Mouse (Mus musculus): ENCODE data around the gene Vangl2. TPM values are rescaled to one million over a fixed set of nuclear protein-coding genes. Genes with fewer than 3 reads are reported as not detected.

Vangl2 gene
- polyA plus RNA-seq (2012; fragmentation: generic; extraction: Trizol), result 6.9 TPM

DNA sequence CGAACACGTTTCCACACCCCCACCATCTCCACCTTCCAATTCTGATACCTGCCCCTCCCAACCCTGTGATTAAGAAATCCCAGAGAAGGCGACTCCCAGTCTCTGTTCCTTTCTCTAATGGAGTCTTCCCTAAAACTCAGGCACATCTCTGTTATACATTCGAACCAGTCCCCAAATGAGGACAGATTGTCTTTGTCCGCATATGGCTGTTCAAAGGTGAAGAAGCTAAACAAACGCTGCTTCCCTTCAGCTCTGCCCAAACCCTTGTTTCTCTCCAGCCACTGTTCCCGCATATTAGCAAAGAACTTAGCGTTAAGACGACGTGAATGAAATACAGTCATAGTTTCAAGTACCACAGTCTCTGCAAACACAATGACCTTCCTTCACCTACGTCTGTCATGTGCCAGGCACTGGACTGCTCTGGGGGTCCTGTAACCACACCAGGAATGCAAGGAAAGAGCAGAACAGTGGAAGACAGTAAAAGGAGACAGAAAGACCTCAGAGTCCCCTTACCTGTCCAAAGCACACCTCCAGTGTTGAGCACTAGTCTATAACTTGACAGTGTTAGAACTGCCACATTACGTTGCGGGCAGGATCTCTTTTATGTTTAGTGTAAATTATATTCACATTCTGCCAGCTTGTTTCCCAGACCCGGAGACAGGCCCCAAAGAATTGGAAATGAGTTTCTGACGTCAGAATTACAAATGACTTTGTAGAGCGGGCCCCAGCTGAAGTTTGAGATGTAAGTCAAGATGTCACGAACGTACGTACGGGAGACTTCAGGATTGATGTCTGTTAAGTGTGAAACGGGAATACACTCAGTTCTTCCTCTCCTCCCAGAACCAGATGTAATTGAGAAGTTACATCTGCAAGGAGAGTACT is at the start of gene Vangl2:
Gene Vangl2, minus strand, starts transcription at position 51 of the 882 bp plus-strand sequence.
- no peaks in the 10 kb centered on the region for H3K36me3 ChIP-seq (ENCODE audit: control insufficient read depth, insufficient read depth)
- H3K4me2 ChIP-seq (ENCODE audit: low read depth), result peak within 1 kb of the TSS; percentile 92
- no peak for TF ChIP-seq REST (IDR thresholded peaks at IDR 0.05; ENCODE audit: insufficient read depth, insufficient read length)
- TF ChIP-seq MAX (IDR thresholded peaks at IDR 0.05; ENCODE audit: low read depth), result no peak
- no peak for TF ChIP-seq SRF (IDR thresholded peaks at IDR 0.05; ENCODE audit: control insufficient read depth, insufficient read length, low read depth)
- TF ChIP-seq USF1 (IDR thresholded peaks at IDR 0.05; ENCODE audit: low read depth), result no peak
- TF ChIP-seq E2F4 (IDR thresholded peaks at IDR 0.05; ENCODE audit: insufficient read depth), result no peak
- TF ChIP-seq TCF3 (IDR thresholded peaks at IDR 0.05; ENCODE audit: insufficient read length, low read depth), result no peak
- TF ChIP-seq MYOG (IDR thresholded peaks at IDR 0.05; ENCODE audit: control insufficient read depth in 1 of 3, insufficient read depth in 1 of 3, insufficient read length in 2 of 3, low read depth in 2 of 3), result no peak
- no peaks in the 10 kb centered on the region for H3K27me3 ChIP-seq (ENCODE audit: control insufficient read depth, insufficient read depth, insufficient read length)
- peak within 1 kb of the TSS; percentile 40 for H3K4me3 ChIP-seq
- peak within 1 kb of the TSS; percentile 40 for H3ac ChIP-seq (ENCODE audit: control insufficient read depth, insufficient read length)
- H3K79me2 ChIP-seq (ENCODE audit: control insufficient read depth, insufficient read depth), result peaks cover under 1% of the 10 kb centered on the region

DNA sequence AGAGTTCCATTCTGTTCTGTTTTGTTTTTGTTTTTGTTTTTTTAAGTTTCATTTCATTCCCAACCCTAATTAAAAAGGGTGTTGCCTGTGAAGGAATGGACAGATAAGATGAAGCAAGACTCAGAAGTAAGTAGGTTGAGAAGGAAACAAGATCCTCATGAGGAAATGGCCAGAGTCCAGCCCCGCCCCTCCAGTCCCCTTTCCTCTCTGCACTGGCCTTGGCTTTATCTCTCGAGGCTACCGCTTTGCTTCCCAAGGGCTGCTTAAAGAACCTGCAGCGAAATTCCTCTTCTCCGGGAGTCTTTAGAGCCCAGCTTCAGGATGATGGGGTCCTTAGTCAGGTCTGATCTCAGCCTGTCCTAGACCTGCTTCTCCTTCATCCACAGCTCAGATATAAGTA is 49.7 kb upstream of the Vangl2 start:
- H3K36me3 ChIP-seq (ENCODE audit: control insufficient read depth, insufficient read depth), result peaks cover 22% of the 10 kb centered on the region
- peaks cover 20% of the 10 kb centered on the region for H3K79me2 ChIP-seq (ENCODE audit: control insufficient read depth, insufficient read depth)
- H3K27me3 ChIP-seq (ENCODE audit: control insufficient read depth, insufficient read depth, insufficient read length), result no peaks in the 10 kb centered on the region
- TF ChIP-seq MAX (IDR thresholded peaks at IDR 0.05; ENCODE audit: low read depth), result no peak
- TF ChIP-seq TCF12 (IDR thresholded peaks at IDR 0.05; ENCODE audit: insufficient read depth, poor library complexity, severe bottlenecking), result no peak
- no peak overlapping the region for H3ac ChIP-seq (ENCODE audit: control insufficient read depth, insufficient read length)
- H3K4me2 ChIP-seq (ENCODE audit: low read depth), result no peak overlapping the region
- no peak overlapping the region for H3K4me3 ChIP-seq

DNA sequence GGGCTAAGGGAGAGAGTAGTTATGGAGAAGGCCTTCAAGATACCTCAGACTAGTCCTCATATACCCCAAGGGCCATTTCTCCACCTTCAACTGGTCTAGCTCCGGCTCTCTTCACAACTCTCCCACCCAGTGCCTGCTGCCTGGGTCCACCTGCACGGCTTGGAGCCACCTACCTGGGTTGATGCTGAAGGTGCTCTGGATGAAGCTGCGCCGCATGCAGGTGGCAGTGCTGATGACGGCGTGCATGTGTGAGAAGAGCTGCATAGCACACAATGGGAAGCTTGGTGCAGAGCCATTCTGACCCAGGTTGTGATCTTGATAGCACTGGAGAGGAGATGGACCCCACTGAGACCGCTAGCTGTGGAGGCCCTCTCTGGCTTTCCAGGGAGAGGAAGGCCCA is 44.4 kb upstream of the Vangl2 start:
- H3K36me3 ChIP-seq (ENCODE audit: control insufficient read depth, insufficient read depth), result peaks cover 42% of the 10 kb centered on the region
- H3K4me3 ChIP-seq, result no peak overlapping the region
- H3ac ChIP-seq (ENCODE audit: control insufficient read depth, insufficient read length), result no peak overlapping the region
- H3K27me3 ChIP-seq (ENCODE audit: control insufficient read depth, insufficient read depth, insufficient read length), result no peaks in the 10 kb centered on the region
- TF ChIP-seq MYOD1 (IDR thresholded peaks at IDR 0.05; ENCODE audit: control insufficient read depth in 1 of 3, insufficient read length in 2 of 3, low read depth in 2 of 3), result no peak
- TF ChIP-seq MAX (IDR thresholded peaks at IDR 0.05; ENCODE audit: low read depth), result no peak
- no peak for TF ChIP-seq TCF12 (IDR thresholded peaks at IDR 0.05; ENCODE audit: insufficient read depth, poor library complexity, severe bottlenecking)
- TF ChIP-seq CEBPB (IDR thresholded peaks at IDR 0.05; ENCODE audit: insufficient read depth, poor library complexity, severe bottlenecking), result no peak
- TF ChIP-seq TCF3 (IDR thresholded peaks at IDR 0.05; ENCODE audit: insufficient read length, low read depth), result no peak
- TF ChIP-seq REST (IDR thresholded peaks at IDR 0.05; ENCODE audit: insufficient read depth, insufficient read length), result no peak
- no peak for TF ChIP-seq POLR2A (IDR thresholded peaks at IDR 0.05; ENCODE audit: insufficient read length, low read depth)
- no peak for TF ChIP-seq POLR2AphosphoS2 (IDR thresholded peaks at IDR 0.05; ENCODE audit: insufficient read length, low read depth)
- TF ChIP-seq E2F4 (IDR thresholded peaks at IDR 0.05; ENCODE audit: insufficient read depth), result no peak
- no peak for TF ChIP-seq MYOG (IDR thresholded peaks at IDR 0.05; ENCODE audit: control insufficient read depth in 1 of 3, insufficient read depth in 1 of 3, insufficient read length in 2 of 3, low read depth in 2 of 3)
- TF ChIP-seq USF1 (IDR thresholded peaks at IDR 0.05; ENCODE audit: low read depth), result no peak
- no peak for TF ChIP-seq SRF (IDR thresholded peaks at IDR 0.05; ENCODE audit: control insufficient read depth, insufficient read length, low read depth)
- no peaks in the 10 kb centered on the region for H3K79me2 ChIP-seq (ENCODE audit: control insufficient read depth, insufficient read depth)
- H3K4me2 ChIP-seq (ENCODE audit: low read depth), result no peak overlapping the region

DNA sequence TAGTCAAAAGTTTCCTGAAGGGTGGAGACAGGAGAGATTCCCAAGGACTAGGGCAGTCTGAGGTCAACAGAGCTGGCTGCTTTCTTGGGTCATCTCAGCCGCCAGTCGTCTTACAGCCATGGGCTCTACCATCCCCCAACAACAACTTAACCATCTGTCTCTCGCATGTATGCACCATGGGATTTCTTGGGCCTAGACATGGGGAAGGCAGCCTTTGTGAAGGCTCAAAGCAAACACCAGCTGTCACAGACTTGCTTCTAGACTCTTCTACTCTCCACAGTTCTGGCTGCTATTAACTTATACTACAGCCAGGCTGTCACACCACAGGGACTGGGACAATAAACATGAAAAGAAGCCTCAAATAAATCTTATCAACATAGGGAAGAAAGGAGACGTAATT is 43.3 kb upstream of the Vangl2 start:
- no peak overlapping the region for H3K4me2 ChIP-seq (ENCODE audit: low read depth)
- H3K79me2 ChIP-seq (ENCODE audit: control insufficient read depth, insufficient read depth), result no peaks in the 10 kb centered on the region
- H3ac ChIP-seq (ENCODE audit: control insufficient read depth, insufficient read length), result no peak overlapping the region
- no peaks in the 10 kb centered on the region for H3K27me3 ChIP-seq (ENCODE audit: control insufficient read depth, insufficient read depth, insufficient read length)
- no peak for TF ChIP-seq USF1 (IDR thresholded peaks at IDR 0.05; ENCODE audit: low read depth)
- peaks cover 39% of the 10 kb centered on the region for H3K36me3 ChIP-seq (ENCODE audit: control insufficient read depth, insufficient read depth)
- H3K4me3 ChIP-seq, result no peak overlapping the region

DNA sequence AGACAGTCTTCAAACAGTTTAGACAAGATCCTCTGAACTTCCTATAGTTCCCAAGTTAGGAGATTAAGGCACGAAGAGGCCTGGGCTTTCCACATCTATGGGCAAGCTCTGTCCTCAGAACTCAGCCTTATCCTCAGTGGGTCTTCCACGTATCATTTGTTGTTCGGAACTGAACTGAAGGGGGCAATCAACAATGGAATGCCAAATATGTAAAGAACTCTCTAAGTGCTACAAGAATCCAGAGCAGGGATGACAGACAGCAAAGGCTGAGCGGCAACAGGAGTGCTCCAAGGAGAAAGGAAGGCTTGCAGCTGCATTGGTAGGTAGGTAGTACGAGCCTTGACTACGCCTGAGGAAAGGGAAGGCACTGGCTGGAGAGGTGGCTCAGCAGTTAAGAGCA is 42.0 kb upstream of the Vangl2 start:
- Histone ChIP-seq H3K4me3 (no peak overlapping the region), H3K79me2 (ENCODE audit: control insufficient read depth, insufficient read depth) (no peaks in the 10 kb centered on the region), H3K27me3 (ENCODE audit: control insufficient read depth, insufficient read depth, insufficient read length) (no peaks in the 10 kb centered on the region), H3K36me3 (ENCODE audit: control insufficient read depth, insufficient read depth) (peaks cover 39% of the 10 kb centered on the region), H3K4me2 (ENCODE audit: low read depth) (no peak overlapping the region), H3ac (ENCODE audit: control insufficient read depth, insufficient read length) (no peak overlapping the region)
- no peak for TF ChIP-seq MYOD1 (IDR thresholded peaks at IDR 0.05; ENCODE audit: control insufficient read depth in 1 of 3, insufficient read length in 2 of 3, low read depth in 2 of 3)
- TF ChIP-seq USF1 (IDR thresholded peaks at IDR 0.05; ENCODE audit: low read depth), result no peak
- no peak for TF ChIP-seq MAX (IDR thresholded peaks at IDR 0.05; ENCODE audit: low read depth)

All from myocyte (in vitro differentiated cells).